8 mouse cellular contexts compared by ENCODE assay signal in genomic region chr7:64504691-64505231, GRCm38 (mm10). TPM values are rescaled to one million over a fixed set of nuclear protein-coding genes. Genes with fewer than 3 reads are reported as not detected.
A peak's percentile ranks its signal among the peaks of the same experiment; 100 is the strongest.
DNase-seq lines count a peak whose midpoint lies in the region; ATAC-seq and TF ChIP-seq lines count a peak whose summit lies in the region.

No protein-coding gene starts in this region.

- no peaks in the 10 kb centered on the region for H3K9me3 ChIP-seq in neural tube, embryonic 14.5 days (ENCODE audit: control insufficient read depth, low read length)
- no peaks in the 10 kb centered on the region for H3K9me3 ChIP-seq in lung, postnatal 0 days (ENCODE audit: low read length)

- H3K27ac ChIP-seq in neural tube, embryonic 14.5 days (ENCODE audit: low read depth, low read length) = no peak overlapping the region; the same call in 1 of the 2 replicates
- H3K27ac ChIP-seq in lung, postnatal 0 days (ENCODE audit: low read length) = no peak overlapping the region

- WGBS in neural tube, embryonic 14.5 days = 11% methylated on average over 8 of the region's 8 CpGs
- WGBS in lung, postnatal 0 days = 19% methylated on average over 8 of the region's 8 CpGs

- peak overlapping the region; percentile 24 for H3K4me2 ChIP-seq in neural tube, embryonic 14.5 days (ENCODE audit: low read depth, low read length)
- H3K4me2 ChIP-seq in lung, postnatal 0 days (replicated peaks; ENCODE audit: low read depth, low read length) = no peak overlapping the region

- no peaks in the 10 kb centered on the region for H3K36me3 ChIP-seq in neural tube, embryonic 14.5 days (ENCODE audit: control insufficient read depth, insufficient read depth, low read length)
- no peaks in the 10 kb centered on the region for H3K36me3 ChIP-seq in lung, postnatal 0 days (ENCODE audit: insufficient read depth, low read length)

- H3K4me3 ChIP-seq in neural tube, embryonic 14.5 days (ENCODE audit: low read depth, low read length) = no peak overlapping the region; the same call in 1 of the 2 replicates
- no peak overlapping the region for H3K4me3 ChIP-seq in lung, postnatal 0 days (ENCODE audit: low read depth, low read length)

- intact Hi-C loops in heart, postnatal 25 days (cut with DNase I) = no loop called here

- ATAC-seq in neural tube, embryonic 14.5 days (ENCODE audit: low read depth) = no peak
- ATAC-seq in lung, postnatal 0 days = no peak

- no peak for TF ChIP-seq CTCF in lung, postnatal 0 days (IDR thresholded peaks at IDR 0.05)

- TF ChIP-seq EP300 in lung, postnatal 0 days (IDR thresholded peaks at IDR 0.05) = no peak

- H3K27me3 ChIP-seq in neural tube, embryonic 14.5 days (ENCODE audit: control insufficient read depth, insufficient read depth, low read length) = no peaks in the 10 kb centered on the region
- H3K27me3 ChIP-seq in lung, postnatal 0 days (replicated peaks; ENCODE audit: insufficient read depth, low read length) = peaks cover 27% of the 10 kb centered on the region

- peak; percentile 11 for DNase-seq in adrenal gland, postnatal 14 days
- DNase-seq in adrenal gland, postnatal 36 days = no peak
- peak; percentile 49 for DNase-seq in embryo, embryonic 11 days
- DNase-seq in layer of hippocampus, adult 8-10 months (ENCODE audit: low spot score in 2 of 2) = peak; percentile 42 to 47
- DNase-seq in heart, postnatal 25 days (ENCODE audit: low spot score) = no peak
- DNase-seq in thymus, adult 18-20 months = no peak
- DNase-seq in lung, postnatal 0 days (ENCODE audit: low spot score) = no peak

- H3K4me1 ChIP-seq in neural tube, embryonic 14.5 days (ENCODE audit: control insufficient read depth, insufficient read depth, low read length) = peaks cover 45% of the 10 kb centered on the region
- peaks cover 4% of the 10 kb centered on the region; the same call in 1 of the 2 replicates for H3K4me1 ChIP-seq in lung, postnatal 0 days (ENCODE audit: insufficient read depth, low read depth, low read length)

- H3K9ac ChIP-seq in neural tube, embryonic 14.5 days (replicated peaks; ENCODE audit: low read depth, low read length) = 0 out of 2 replicates have a peak overlapping the region, but pooled peaks have one; percentile 28
- H3K9ac ChIP-seq in lung, postnatal 0 days (replicated peaks; ENCODE audit: low read depth) = no peak overlapping the region

RNA-seq across cellular contexts. Expression of gene Apba2, which starts 3.3 kb away (rescaled TPM):
- 1.1 and 1.5 TPM in 2 replicates for total RNA-seq in adrenal gland, postnatal 14 days (2021)
- under 1 TPM; 0.33 TPM for total RNA-seq in adrenal gland, postnatal 36 days (2021)
- total RNA-seq in layer of hippocampus, adult 8-10 months (2022) = 100 to 1,000 TPM; 231 to 246 (median 238) TPM
- 166 and 171 TPM in 2 replicates for polyA plus RNA-seq in neural tube, embryonic 14.5 days (2014; fragmentation: Nextera tagmentation; extraction: Ambion mirVana)
- under 1 TPM; 0.44 to 0.87 TPM for total RNA-seq in heart, postnatal 25 days (2021)
- polyA plus RNA-seq in lung, postnatal 0 days (2015; fragmentation: Nextera tagmentation; extraction: Ambion mirVana) = 1.1 and 1.3 TPM in 2 replicates

Comparison
In these comparisons a context has a peak if more than half of its experiments do, and no peak if none do; other contexts are left out.
1. DNase-seq: peak in adrenal gland, postnatal 14 days (single experiment), embryo, embryonic 11 days (single experiment) and layer of hippocampus, adult 8-10 months (2 of 2); none in adrenal gland, postnatal 36 days (0 of 2), heart, postnatal 25 days (single experiment), thymus, adult 18-20 months (0 of 2) and lung, postnatal 0 days (single experiment).
2. RNA of gene Apba2, which starts 3.3 kb away (total RNA-seq): 231 to 246 TPM in layer of hippocampus, adult 8-10 months; 1.1 to 1.5 TPM in adrenal gland, postnatal 14 days, 0.44 to 0.87 TPM in heart, postnatal 25 days and 0.33 TPM in adrenal gland, postnatal 36 days; every median in the first group is over 10 times any median in the second.